Mouse (Mus musculus): ENCODE measurements at regions not wholly inside any gene's neighbourhood (a gene's known extent, or its start where the extent isn't known, plus 50 kb on each side); places are given as distances from the start of the nearest gene placed in this dataset.

GRCm38 (mm10) chr3:47095288-47095687 is 647.3 kb upstream of the Pabpc4l start:
- no peak for DNase-seq (ENCODE audit: extremely low spot score in 1 of 2, low spot score in 2 of 2)
- intact Hi-C loops (cut with DNase I) = no loop called here

GRCm38 (mm10) chr3:47051563-47051962 is 603.5 kb upstream of the Pabpc4l start:
- DNase-seq (ENCODE audit: extremely low spot score in 1 of 2, low spot score in 2 of 2) = no peak
- intact Hi-C loops (cut with DNase I) = no loop called here

GRCm38 (mm10) chr3:47025738-47026137 is 577.7 kb upstream of the Pabpc4l start:
- no peak for DNase-seq (ENCODE audit: extremely low spot score in 1 of 2, low spot score in 2 of 2)
- intact Hi-C loops (cut with DNase I) = no loop called here

GRCm38 (mm10) chr3:47019270-47019669 is 571.3 kb upstream of the Pabpc4l start:
- intact Hi-C loops (cut with DNase I) = no loop called here
- peak in 1 of 2 experiments; percentile 32 for DNase-seq (ENCODE audit: extremely low spot score in 1 of 2, low spot score in 2 of 2)

- intact Hi-C loops (cut with DNase I) = no loop called here
- DNase-seq (ENCODE audit: extremely low spot score in 1 of 2, low spot score in 2 of 2) = no peak
These were observed 570.5 kb upstream of the Pabpc4l start for GRCm38 (mm10) chr3:47018565-47018964.

- DNase-seq (ENCODE audit: extremely low spot score in 1 of 2, low spot score in 2 of 2) = no peak
- intact Hi-C loops (cut with DNase I) = no loop called here
These were observed 562.4 kb upstream of the Pabpc4l start for GRCm38 (mm10) chr3:47010459-47010858.

GRCm38 (mm10) chr3:46998916-46999315 is 550.9 kb upstream of the Pabpc4l start:
- DNase-seq (ENCODE audit: extremely low spot score in 1 of 2, low spot score in 2 of 2) = no peak
- intact Hi-C loops (cut with DNase I) = no loop called here

GRCm38 (mm10) chr3:46970744-46971143 is 522.7 kb upstream of the Pabpc4l start:
- no peak for DNase-seq (ENCODE audit: extremely low spot score in 1 of 2, low spot score in 2 of 2)
- intact Hi-C loops (cut with DNase I) = no loop called here

GRCm38 (mm10) chr3:46970000-46970399 is 522.0 kb upstream of the Pabpc4l start:
- intact Hi-C loops (cut with DNase I) = no loop called here
- DNase-seq (ENCODE audit: extremely low spot score in 1 of 2, low spot score in 2 of 2) = no peak

- intact Hi-C loops (cut with DNase I) = no loop called here
- no peak for DNase-seq (ENCODE audit: extremely low spot score in 1 of 2, low spot score in 2 of 2)
These were observed 503.4 kb upstream of the Pabpc4l start for GRCm38 (mm10) chr3:46951391-46951790.

GRCm38 (mm10) chr3:46937751-46938150 is 489.7 kb upstream of the Pabpc4l start:
- intact Hi-C loops (cut with DNase I) = no loop called here
- DNase-seq (ENCODE audit: extremely low spot score in 1 of 2, low spot score in 2 of 2) = no peak

- intact Hi-C loops (cut with DNase I) = no loop called here
- no peak for DNase-seq (ENCODE audit: extremely low spot score in 1 of 2, low spot score in 2 of 2)
These were observed 443.2 kb upstream of the Pabpc4l start for GRCm38 (mm10) chr3:46891057-46891736.

- intact Hi-C loops (cut with DNase I) = no loop called here
- DNase-seq (ENCODE audit: extremely low spot score in 1 of 2, low spot score in 2 of 2) = no peak
These were observed 427.8 kb upstream of the Pabpc4l start for GRCm38 (mm10) chr3:46875848-46876247.

GRCm38 (mm10) chr3:46870876-46871275 is 422.9 kb upstream of the Pabpc4l start:
- no peak for DNase-seq (ENCODE audit: extremely low spot score in 1 of 2, low spot score in 2 of 2)
- intact Hi-C loops (cut with DNase I) = no loop called here

- intact Hi-C loops (cut with DNase I) = no loop called here
- DNase-seq (ENCODE audit: extremely low spot score in 1 of 2, low spot score in 2 of 2) = no peak
These were observed 421.7 kb upstream of the Pabpc4l start for GRCm38 (mm10) chr3:46869576-46870295.

GRCm38 (mm10) chr3:46848400-46848983 is 400.5 kb upstream of the Pabpc4l start:
- intact Hi-C loops (cut with DNase I) = no loop called here
- DNase-seq (ENCODE audit: extremely low spot score in 1 of 2, low spot score in 2 of 2) = no peak

- intact Hi-C loops (cut with DNase I) = no loop called here
- DNase-seq (ENCODE audit: extremely low spot score in 1 of 2, low spot score in 2 of 2) = no peak
These were observed 380.7 kb upstream of the Pabpc4l start for GRCm38 (mm10) chr3:46828676-46829075.
